Mouse (Mus musculus) heart, postnatal 0 days (tissue): ENCODE measurements around the gene Coro1a.

ENCODE experiments used
- CTCF ChIP-seq: IDR thresholded peaks from 2 replicates; pipeline ENCODE4 v1.5.1; 2016; ENCODE audit warnings: antibody characterized with exemption, control low read depth, low read depth
- EP300 ChIP-seq: IDR thresholded peaks from 2 replicates; pipeline ENCODE4 v1.6.1; 2016; ENCODE audit warnings: antibody characterized with exemption, low read depth

- TF ChIP-seq EP300 = no peak
- no peak for TF ChIP-seq CTCF
Measured at GRCm38 (mm10) chr7:126681221-126681620, 26.4 kb downstream of the Coro1a start.
